Mouse (Mus musculus) kidney, adult 18-20 months (tissue): ENCODE measurements around the gene Trpt1.

Source experiments
- DNase-seq: peaks from one replicate; pipeline ENCODE4 v3.0.0; 2021

Gene Trpt1

GRCm38 (mm10) chr19:6996006-6996405 lies at the start of gene Trpt1, which contains the start of gene Nudt22:
Gene Trpt1 (plus strand): TSS chr19:6996131.
Gene Nudt22 (minus strand): TSS chr19:6996117.
- peak; percentile 92 for DNase-seq

- DNase-seq = no peak
Observed at GRCm38 (mm10) chr19:6947742-6948141, 48.2 kb upstream of the Trpt1 start.

GRCm38 (mm10) chr19:6948186-6948585 lies 47.7 kb upstream of the Trpt1 start:
- no peak for DNase-seq

- DNase-seq = no peak
Observed at GRCm38 (mm10) chr19:6949532-6949931, 46.4 kb upstream of the Trpt1 start.

- DNase-seq = no peak
Observed at GRCm38 (mm10) chr19:6949951-6950350, 46.0 kb upstream of the Trpt1 start.

GRCm38 (mm10) chr19:6950613-6951153 lies 45.2 kb upstream of the Trpt1 start:
- DNase-seq = peak; percentile 73

GRCm38 (mm10) chr19:6951381-6951968 lies 44.5 kb upstream of the Trpt1 start:
- DNase-seq = peak; percentile 95

- DNase-seq = peak; percentile 88
Observed at GRCm38 (mm10) chr19:6951994-6952711, 43.8 kb upstream of the Trpt1 start.

- peak; percentile 63 for DNase-seq
Observed at GRCm38 (mm10) chr19:6952712-6953037, 43.3 kb upstream of the Trpt1 start.

GRCm38 (mm10) chr19:6954046-6954445 lies 41.9 kb upstream of the Trpt1 start:
- peak; percentile 74 for DNase-seq

- DNase-seq = no peak
Observed at GRCm38 (mm10) chr19:6955424-6955823, 40.5 kb upstream of the Trpt1 start.

GRCm38 (mm10) chr19:6956461-6956860 lies 39.5 kb upstream of the Trpt1 start:
- no peak for DNase-seq

- DNase-seq = peak; percentile 39
Observed at GRCm38 (mm10) chr19:6968491-6969271, 27.2 kb upstream of the Trpt1 start.

- no peak for DNase-seq
Observed at GRCm38 (mm10) chr19:6969291-6969664, 26.7 kb upstream of the Trpt1 start.

- DNase-seq = peak; percentile 82
Observed at GRCm38 (mm10) chr19:6969665-6970381, 26.1 kb upstream of the Trpt1 start.

- no peak for DNase-seq
Observed at GRCm38 (mm10) chr19:6970460-6971085, 25.4 kb upstream of the Trpt1 start.

- DNase-seq = no peak
Observed at GRCm38 (mm10) chr19:6971644-6972043, 24.3 kb upstream of the Trpt1 start.

GRCm38 (mm10) chr19:6972247-6972917 lies 23.5 kb upstream of the Trpt1 start:
- no peak for DNase-seq

GRCm38 (mm10) chr19:6973581-6974190 lies 22.2 kb upstream of the Trpt1 start:
- no peak for DNase-seq

- peak; percentile 76 for DNase-seq
Observed at GRCm38 (mm10) chr19:6974211-6975205, 21.4 kb upstream of the Trpt1 start, which contains the start of gene Ppp1r14b. Gene Ppp1r14b (plus strand): TSS chr19:6974968.
